Mouse (Mus musculus) megakaryocyte-erythroid progenitor cell, adult 5 weeks (primary cell): ENCODE data around the gene Tdpoz4. TPM values are rescaled to one million over a fixed set of nuclear protein-coding genes. Genes with fewer than 3 reads are reported as not detected.

Experiments
- polyA plus RNA-seq: library from polyadenylated mRNA; stranded (reverse); fragments of >175 nt; gene quantifications from 2 replicates; pipeline ENCODE4 v1.2.3, GENCODE M21; 2012

The Tdpoz4 gene
- polyA plus RNA-seq = not detected in 2 replicates

GRCm38 (mm10) chr3:93796098-93796497, at the start of gene Tdpoz4:
Tdpoz4 (plus strand) TSS chr3:93796398.

DNA sequence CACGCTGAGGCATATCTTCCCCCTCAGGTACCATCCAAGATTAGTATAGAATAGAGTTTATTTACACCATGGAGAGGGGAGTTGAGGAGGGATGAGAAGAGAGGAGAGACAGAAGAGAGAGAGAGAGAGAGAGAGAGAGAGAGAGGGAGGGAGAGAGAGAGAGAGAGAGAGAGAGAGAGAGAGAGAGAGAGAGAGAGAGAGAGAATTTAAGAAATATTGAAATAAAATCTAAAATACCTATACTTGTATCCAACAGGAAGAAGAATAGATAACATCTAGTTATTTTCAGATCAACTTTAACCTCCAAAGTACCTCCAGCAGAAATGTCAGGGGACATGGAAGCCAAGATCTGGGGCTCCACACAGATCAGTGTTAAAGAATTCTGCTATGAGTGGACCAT, 23.5 kb upstream of the Tdpoz4 start, which contains the start of gene Gm5773:
Gm5773 (plus strand) TSS at position 301 of the 400 bp plus-strand sequence.

GRCm38 (mm10) chr3:93825720-93826119, 29.5 kb downstream of the Tdpoz4 start, which contains the start of gene Tdpoz3:
Tdpoz3 (plus strand) TSS chr3:93826020.

Other genes with a start within 250 kb of the Tdpoz4 start
- gene S100a10, start 241.3 kb upstream of the Tdpoz4 start, polyA plus RNA-seq = 50.6 and 60.4 TPM in 2 replicates
- gene Tdpoz2, start 143.7 kb upstream of the Tdpoz4 start, polyA plus RNA-seq = not detected in 2 replicates
- gene Tdpoz1, start 120.1 kb upstream of the Tdpoz4 start, polyA plus RNA-seq = not detected in 2 replicates
- not detected in 2 replicates for gene Gm37596, start 103.3 kb upstream of the Tdpoz4 start, polyA plus RNA-seq
- not detected in 2 replicates for gene Gm5773, start 23.4 kb upstream of the Tdpoz4 start, polyA plus RNA-seq
- gene Tdpoz3, start 29.6 kb downstream of the Tdpoz4 start, polyA plus RNA-seq = not detected in 2 replicates
- gene Gm9117, start 147.1 kb downstream of the Tdpoz4 start, polyA plus RNA-seq = not detected in 2 replicates
- not detected in 2 replicates for gene Tdpoz5, start 164.9 kb downstream of the Tdpoz4 start, polyA plus RNA-seq